Mouse (Mus musculus) left cerebral cortex, postnatal 25 days (tissue): ENCODE measurements around the gene Nudt14. TPM values are rescaled to one million over a fixed set of nuclear protein-coding genes. Genes with fewer than 3 reads are reported as not detected.

ENCODE experiments used
- microRNA-seq, 2 experiments: library from miRNA; unstranded; fragments of <30 nt; microRNA quantifications; one replicate each; pipeline ENCODE4 v1.2.0; 2022
- total RNA-seq, 2 experiments: library from RNA; stranded (reverse); gene quantifications; 2 replicates each; pipeline ENCODE4 v1.2.3; 2021

Nudt14 gene
- total RNA-seq, 2 experiments from 2014 or later, result 10.8 to 11.5 TPM

Small RNA genes lying within 50 kb of the gene (microRNA-seq; reads per million reads assigned to microRNA genes)
- gene Mir6941, result 1.0 to 1.2 reads per million in 2 experiments

Other genes with a start within 250 kb of the Nudt14 start
- gene Cep170b, start 221.7 kb downstream of the Nudt14 start, total RNA-seq, result 100 to 1,000 TPM; 246 TPM
- 10 to 100 TPM in 1 of 2 experiments, 1 to 10 TPM in 1; 9.3 to 10.7 TPM for gene Pld4, start 181.5 kb downstream of the Nudt14 start, total RNA-seq
- gene Ahnak2, start 139.5 kb downstream of the Nudt14 start, total RNA-seq, result 1 to 10 TPM; 5.3 to 5.5 TPM
- 10 to 100 TPM; 17.1 to 17.7 TPM for gene Clba1, start 133.2 kb downstream of the Nudt14 start, total RNA-seq
- 10 to 100 TPM in 1 of 2 experiments, 1 to 10 TPM in 1; 9.5 to 10.6 TPM for gene Cdca4, start 112.7 kb downstream of the Nudt14 start, total RNA-seq
- gene Gpr132, start 73.9 kb downstream of the Nudt14 start, total RNA-seq, result not detected
- gene Jag2, start 12.3 kb downstream of the Nudt14 start, total RNA-seq, result 10 to 100 TPM; 50.1 to 55.1 TPM
- gene Btbd6, start 34.4 kb upstream of the Nudt14 start, total RNA-seq, result 10 to 100 TPM; 55.9 to 60.9 TPM
- 10 to 100 TPM; 45.0 to 50.4 TPM for gene Brf1, start 58.6 kb upstream of the Nudt14 start, total RNA-seq
- gene Pacs2, start 72.4 kb upstream of the Nudt14 start, total RNA-seq, result 10 to 100 TPM; 63.3 to 79.9 TPM
- under 1 TPM in 1 of 2 experiments, not detected in 1; 0.44 TPM for gene Tex22, start 132.4 kb upstream of the Nudt14 start, total RNA-seq
- gene Mta1, start 156.2 kb upstream of the Nudt14 start, total RNA-seq, result 10 to 100 TPM; 76.7 to 82.7 TPM
- gene Crip2, start 198.1 kb upstream of the Nudt14 start, total RNA-seq, result 100 to 1,000 TPM; 160 to 161 TPM
- gene Crip1, start 204.2 kb upstream of the Nudt14 start, total RNA-seq, result 10 to 100 TPM; 12.4 to 15.2 TPM
- gene Tedc1, start 214.3 kb upstream of the Nudt14 start, total RNA-seq, result 1 to 10 TPM; 1.4 to 1.8 TPM
- 10 to 100 TPM; 26.3 to 29.6 TPM for gene Tmem121, start 243.8 kb upstream of the Nudt14 start, total RNA-seq